Mouse (Mus musculus) ovary, postnatal 14 days (tissue): ENCODE results near the gene Klf14.

ENCODE experiments used
- DNase-seq: peaks from one replicate; pipeline ENCODE4 v3.0.0; 2022; ENCODE audit warnings: low spot score

Gene Klf14

DNA sequence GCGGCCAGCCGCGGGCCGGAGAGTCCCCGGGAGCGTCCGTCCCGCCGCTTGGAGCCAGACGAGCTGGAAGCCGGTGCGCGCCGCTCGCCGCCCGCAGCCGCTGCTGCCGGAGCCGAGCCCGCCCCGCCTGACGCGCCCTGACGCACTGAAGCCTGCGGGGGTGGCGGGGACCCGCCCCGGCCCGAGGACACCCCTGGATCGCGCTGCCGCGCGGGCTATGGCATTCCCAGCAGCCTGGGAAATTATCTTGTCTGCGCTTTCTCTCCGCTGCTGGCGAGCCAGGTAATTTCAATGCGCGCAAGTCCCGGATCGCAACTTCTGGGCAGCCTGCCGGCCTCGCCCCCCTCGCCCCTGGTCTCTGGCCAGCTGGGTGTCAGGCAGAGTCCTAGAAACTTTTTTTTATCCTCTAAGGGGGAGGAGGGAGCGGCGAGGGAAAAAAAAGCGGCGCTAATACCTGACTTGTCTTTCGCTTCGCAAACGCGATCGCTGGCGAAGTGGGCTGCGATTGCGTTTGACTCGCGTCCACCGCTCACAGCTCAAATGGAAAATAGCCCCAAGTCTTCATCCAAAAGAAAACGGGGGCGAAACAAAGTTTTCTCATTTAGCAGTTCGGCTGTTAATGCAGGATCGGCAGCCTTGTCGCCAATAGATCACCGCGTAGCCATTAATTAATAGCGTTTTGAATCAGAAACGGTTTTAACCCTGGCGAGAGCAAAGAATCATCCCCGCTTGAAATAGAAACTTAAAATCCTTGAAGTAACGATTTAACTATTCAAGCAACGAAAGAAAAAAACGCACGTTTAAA is at the start of gene Klf14:
Klf14 (minus strand) TSS at position 343 of the 805 bp plus-strand sequence.
- DNase-seq: peak; percentile 29

DNA sequence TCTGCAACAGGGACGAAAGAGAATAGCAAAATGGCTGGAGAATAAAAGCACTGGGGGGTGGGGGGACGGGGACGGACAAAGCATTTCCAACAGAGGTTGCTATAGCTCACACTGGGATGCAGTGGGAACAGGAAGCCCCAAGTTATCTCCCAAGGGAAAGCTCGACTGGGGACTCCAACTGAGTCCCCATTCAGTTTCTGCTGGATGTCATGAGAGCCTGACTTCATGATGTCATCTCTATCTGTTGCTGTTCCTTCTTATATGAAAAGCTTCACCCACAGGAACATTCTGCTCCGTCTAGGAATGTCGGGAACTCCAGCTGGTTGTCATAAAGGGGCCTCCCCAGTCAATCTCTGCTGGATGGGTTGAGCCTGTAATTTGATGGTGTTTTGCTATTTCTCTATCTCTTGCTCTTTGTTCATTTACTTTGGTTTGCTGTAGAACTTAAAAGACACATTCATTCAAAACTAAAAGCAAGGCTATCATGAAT is 47.3 kb upstream of the Klf14 start:
- DNase-seq: no peak

DNA sequence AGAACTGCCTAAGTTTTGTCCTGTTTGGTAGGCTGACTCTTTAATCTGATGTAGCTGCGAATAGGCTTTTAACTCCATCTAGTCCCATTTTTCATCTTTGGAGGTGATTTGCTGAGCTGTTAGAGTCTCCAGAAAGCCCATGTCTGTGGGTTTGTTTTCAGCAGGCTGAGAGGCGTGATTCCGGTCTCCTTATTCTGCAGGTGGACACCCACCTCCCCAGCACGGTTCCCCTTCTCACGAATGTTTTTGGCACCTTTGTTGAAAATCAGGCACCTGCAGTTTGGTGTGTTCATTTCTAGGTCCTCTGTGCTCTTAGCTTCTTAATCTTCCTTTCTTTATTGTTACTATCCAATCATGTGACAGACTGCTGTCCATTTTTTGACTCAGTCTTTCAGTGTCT is 27.5 kb upstream of the Klf14 start:
- DNase-seq: no peak

DNA sequence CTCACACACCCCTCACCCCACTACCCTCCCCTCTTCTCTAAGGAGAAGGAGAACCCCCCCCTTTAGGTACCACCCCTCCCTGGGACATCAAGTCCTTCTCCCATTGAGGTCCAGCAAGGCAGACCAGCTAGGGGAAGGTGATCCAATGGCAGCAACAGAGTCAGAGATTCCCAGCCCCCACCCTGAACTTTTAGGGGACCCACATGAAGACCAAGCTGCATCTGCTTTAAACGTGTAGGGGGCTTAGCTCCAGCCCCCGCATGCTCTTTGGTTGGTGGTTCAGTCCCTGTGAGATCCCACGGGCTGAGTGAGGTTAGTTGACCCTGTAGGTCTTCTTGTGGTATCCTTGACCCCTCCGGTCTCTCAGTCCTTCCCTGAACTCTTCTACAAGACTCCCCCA is 24.1 kb upstream of the Klf14 start:
- no peak for DNase-seq

DNA sequence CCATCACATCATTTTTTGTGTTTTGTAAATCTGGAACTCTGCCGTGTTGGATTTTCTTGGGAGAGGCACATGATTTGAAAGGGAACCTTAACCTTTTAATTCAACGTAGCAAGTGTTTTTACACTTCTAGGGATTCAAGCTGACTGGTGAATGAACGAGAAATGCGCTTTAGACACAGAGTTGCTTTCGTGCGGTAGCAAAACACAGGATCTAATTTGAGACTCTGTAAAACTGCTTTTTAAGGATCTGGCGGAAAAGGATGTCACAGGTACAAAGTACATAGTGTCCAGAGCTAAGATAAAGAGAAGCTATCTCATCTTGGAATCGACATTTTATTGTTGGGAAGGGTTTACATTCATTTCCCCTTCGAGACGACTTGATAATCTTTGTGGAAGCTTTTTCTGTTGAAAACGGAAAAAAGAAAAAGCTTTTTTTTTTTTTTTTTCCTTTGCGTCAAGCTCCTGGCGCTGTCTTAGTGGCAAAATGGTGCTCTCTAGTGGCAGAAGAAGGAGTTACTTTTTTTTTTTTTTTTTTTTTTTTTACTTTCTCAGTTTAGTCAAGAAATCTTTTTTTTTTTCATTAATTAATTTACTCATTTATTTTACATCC is 23.6 kb upstream of the Klf14 start:
- no peak for DNase-seq

DNA sequence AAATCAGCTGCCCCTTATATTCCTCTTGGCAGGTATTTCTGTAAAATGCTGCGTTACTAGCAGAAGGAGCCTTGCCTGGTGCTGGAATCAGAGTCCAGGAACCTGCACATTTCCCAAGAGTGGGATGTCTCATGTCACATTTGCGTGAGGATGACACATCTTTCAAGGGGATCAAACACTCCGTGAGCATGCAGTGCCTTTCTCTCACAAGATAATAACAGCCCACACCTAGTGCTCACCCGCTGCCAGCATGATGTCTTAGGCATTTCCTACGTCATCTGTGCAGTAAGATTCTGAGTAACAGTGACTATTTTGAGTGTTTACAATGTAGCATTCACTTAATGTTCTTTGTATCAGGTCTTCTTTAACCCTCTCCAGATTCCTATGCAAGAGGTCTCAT is 22.5 kb upstream of the Klf14 start:
- no peak for DNase-seq

DNA sequence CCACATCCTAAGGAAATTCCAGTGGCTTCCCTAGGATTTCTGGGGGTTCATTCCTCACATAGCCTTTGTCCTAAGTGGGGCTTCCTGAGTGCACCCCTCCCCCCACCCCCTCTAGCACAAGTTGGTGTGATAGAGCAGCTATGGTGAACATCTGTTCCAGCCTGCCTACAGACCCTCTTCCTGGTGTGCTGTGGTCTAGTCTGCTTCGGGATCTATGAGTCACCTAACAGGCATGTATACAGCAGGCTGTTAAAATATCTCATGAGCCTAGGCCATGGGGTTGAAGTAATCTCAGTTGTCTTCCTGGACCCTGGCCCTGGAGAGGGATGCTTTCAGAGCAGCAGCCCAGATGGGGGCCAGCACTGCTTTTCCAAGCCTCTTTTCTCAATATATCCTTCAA is 19.7 kb upstream of the Klf14 start:
- no peak for DNase-seq

DNA sequence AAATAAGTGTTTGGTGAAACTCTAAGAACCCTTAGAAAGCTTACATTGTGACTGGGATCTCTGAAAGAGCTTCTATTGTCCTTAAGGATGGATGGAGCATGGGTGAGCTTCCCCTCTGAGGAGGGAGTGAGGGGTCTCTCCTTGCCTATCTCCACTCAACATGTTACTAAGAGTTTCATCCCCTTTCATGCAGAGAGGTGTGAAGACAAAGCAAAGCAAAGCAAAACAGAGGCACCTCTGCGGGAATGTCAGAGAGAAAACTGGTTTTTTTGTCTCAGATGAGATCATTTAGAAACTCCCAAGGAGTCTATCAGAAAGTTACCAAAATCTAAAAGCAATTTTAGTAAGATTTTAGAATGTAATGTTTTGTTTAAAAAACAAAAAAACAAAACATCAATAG is 13.2 kb upstream of the Klf14 start:
- DNase-seq: no peak

DNA sequence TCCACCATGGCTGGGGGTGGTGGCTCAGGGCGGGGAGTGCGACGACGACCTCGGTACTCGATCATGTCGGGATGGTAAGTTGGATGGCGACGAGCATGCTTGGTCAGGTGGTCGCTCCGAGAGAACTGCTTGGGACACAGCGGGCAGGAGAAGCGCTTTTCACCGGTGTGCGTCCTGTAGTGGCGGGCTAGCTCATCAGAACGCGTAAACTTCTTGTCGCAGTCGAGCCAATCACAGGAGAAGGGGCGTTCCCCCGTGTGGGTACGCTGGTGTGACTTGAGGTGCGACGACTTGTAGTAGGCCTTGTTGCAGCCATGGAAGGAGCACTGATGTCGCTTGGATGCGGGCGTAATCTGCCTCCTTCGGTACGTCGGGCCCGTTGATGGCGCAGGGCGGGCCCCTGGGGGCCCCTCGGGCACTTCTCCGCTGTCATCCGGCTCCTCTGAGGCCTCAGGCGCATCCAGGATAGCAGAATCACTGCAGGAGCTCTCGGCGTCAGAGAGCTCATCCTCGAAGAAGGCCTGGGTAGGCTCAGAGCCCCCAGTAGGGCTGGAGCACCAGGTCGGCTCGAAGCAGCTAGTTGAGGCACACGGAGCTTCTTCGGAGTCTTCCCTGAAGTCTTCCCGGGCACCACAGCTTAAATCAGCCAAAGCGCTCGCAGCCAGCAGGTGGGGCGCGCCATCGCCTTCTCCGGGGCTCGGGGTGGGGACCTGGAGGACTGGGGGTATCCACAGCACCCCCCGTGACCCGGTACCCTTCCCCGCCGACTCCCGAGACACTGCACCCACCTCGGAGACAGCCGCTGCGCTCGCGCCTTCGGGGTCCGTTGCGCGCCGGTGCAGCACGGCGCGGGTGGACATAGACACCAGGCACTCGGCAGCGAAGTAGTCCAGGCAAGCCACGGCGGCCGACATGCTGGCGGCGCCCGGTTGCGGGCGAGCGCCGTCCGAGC is 818 bp downstream of the Klf14 start:
- peak; percentile 5 for DNase-seq

DNA sequence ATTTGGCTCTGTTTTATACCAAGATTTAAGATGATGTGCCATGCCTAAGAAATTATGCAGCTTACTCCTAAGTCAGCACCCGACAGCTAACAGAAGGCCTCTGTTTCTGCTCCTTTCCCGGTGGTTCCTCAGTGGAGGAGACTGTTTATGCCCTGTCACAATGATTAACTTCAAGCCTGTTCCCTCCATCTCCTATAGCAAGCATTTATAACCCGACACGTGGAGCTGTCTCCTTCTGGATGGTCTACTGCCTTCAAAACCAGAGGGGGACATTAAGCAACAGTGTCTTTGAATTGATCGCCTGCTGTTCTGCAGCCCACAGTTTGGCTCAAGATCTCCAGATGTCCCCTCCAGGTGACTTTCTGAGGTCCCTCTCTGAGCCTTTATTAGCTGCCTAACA is 19.6 kb downstream of the Klf14 start:
- DNase-seq: no peak

DNA sequence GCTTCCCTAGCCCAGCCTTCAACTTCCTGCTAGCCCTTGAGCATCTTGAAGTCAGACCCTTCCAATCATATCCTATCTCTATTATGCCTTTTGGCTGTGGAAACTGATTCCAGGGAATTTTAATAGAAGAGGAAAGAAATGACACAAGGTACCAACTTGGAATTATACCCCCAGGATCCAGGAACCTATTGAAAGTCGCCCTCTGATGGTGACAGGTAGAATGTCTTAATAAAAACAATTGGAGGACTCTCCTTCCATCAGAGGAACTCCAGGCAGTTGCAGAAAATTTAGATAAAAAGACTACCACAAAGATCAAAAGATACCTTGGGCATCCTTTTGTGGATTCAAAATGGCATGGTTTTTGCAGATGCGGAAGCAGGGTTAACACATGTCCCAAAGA is 36.1 kb downstream of the Klf14 start:
- no peak for DNase-seq

DNA sequence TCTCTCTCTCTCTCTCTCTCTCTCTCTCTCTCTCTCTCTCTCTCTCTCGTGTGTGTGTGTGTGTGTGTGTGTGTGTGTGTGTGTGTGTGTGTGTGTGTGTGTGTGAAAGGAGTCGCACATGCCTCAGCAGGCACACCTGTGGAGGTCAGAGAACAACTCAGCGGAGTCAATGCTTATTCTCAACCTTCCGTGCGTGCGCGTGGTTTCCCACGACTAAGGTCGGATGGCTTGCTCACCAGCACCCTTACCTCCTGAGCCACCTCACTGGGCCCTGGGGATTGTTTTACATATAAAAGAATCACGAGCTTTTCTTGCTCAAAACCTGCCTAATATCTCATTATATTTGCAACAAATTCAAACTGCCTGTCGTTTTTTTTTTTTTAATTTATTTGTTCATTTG is 37.1 kb downstream of the Klf14 start:
- no peak for DNase-seq

DNA sequence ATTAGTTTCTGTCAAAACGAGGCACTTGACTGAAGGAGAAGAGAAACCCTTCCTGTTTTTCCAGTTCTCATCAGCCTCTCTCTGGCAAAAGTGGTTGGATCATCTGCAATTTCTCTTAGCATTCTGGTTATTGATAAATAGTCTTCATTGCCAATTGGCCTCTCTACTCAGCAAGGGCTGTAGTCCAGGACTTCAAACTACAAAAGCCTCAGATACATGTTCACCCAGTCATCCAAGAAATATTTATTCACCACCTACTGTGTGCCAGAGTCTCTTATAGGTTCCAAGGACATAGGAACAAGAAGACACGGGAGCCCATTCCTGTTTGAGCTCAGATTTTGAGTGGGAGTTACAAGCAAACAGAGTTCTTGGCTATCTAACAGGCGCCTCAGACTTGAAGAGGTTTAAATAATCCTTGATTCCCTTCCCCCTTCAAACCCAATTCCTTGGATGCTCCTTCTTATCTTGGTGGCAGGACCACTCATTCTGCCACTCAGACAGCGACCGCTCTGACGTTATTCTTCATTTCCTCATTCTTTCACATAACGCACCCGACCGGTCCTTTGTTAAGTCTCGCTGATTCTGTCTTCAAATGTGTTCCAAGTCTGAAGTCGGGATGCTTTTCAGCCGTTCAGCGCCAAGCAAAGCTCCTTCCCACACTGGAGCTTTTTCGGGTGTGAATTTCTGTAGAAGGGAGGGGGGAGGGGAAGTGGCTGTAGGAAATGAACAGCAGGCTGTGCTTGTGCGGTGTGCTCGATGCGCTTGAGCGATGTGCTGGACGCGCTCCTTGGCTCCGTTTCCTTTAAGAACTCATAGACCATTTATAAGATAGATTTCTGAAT is 37.8 kb downstream of the Klf14 start:
- no peak for DNase-seq

DNA sequence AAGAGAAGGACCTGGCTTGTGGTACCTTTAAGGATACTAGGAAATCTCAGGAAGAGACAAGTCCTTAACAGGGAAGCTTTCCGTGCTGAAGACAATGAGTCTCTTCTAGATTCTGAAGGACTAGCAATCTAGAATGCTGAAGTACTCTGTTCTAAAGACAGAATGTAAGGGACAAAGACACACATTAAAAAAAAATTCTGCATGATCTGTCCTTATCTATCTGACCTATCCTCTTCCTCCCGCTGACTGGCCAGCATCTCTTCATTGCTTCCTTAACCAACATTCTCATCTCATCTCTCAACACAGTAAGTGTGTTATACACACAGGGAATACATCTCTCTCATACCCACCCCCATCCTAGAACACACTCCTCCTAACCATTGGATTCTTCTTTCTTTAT is 43.4 kb downstream of the Klf14 start, which contains the start of gene Tsga13:
Tsga13 (minus strand) TSS at position 101 of the 400 bp plus-strand sequence.
- DNase-seq: no peak

DNA sequence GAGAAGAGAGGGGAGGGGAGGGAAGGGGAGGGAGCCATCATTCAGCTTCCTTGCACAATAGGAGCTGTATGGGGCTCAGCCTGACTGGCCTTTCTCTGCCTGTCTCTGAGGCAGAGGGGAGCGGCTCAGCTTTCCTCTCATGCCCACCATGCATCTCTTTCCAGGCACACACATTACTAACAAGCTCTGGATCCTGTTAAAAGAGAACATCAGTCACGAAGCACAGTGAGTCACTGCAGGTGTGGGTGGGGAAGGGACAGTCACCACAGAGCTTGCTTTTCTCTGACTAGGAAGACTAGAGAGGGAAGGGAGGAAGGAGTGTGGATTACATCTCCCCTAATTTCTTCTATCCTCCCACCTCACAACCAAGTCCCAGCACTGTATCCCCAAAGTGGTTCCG is 50.9 kb downstream of the Klf14 start:
- no peak for DNase-seq
